Mouse (Mus musculus) MEL (cell line): ENCODE measurements at regions not wholly inside any gene's neighbourhood (a gene's known extent, or its start where the extent isn't known, plus 50 kb on each side); places are given as distances from the start of the nearest gene placed in this dataset.

Source experiments
- DNase-seq: peaks from one replicate; pipeline ENCODE4 v3.0.0; 2011; ENCODE audit warnings: low read depth, low spot score
- H3K27ac ChIP-seq: 2 replicates; pipeline ENCODE4 v1.5.1; 2012; ENCODE audit warnings: low read depth, mild to moderate bottlenecking, control low read depth, low read length, moderate library complexity; ENCODE audit not compliant: control insufficient read depth
- H3K27me3 ChIP-seq, 2 experiments: fragments of 150-350 bp in 1 of 2; sonication (generic) in 1 of 2; 2 replicates each; pipeline ENCODE4 v1.6.1; 2012; ENCODE audit warnings: low read length in 2 of 2, mild to moderate bottlenecking in 2 of 2, improper control_type of control experiment in 1 of 2, moderate library complexity in 1 of 2; ENCODE audit not compliant: insufficient read depth in 2 of 2, control insufficient read depth in 1 of 2
- H3K36me3 ChIP-seq, 2 experiments: 2 replicates each; pipeline ENCODE4 v1.6.1; 2012 to 2014; ENCODE audit warnings: low read length in 2 of 2, improper control_type of control experiment in 1 of 2, inconsistent platforms in 1 of 2, mild to moderate bottlenecking in 1 of 2; ENCODE audit not compliant: insufficient read depth in 2 of 2, control insufficient read depth in 1 of 2
- H3K4me1 ChIP-seq, 2 experiments: fragments of 150-350 bp in 1 of 2; sonication (generic) in 1 of 2; 2 replicates each; pipeline ENCODE4 v1.6.1; 2012; ENCODE audit warnings: low read length in 2 of 2, improper control_type of control experiment in 1 of 2, mild to moderate bottlenecking in 1 of 2; ENCODE audit not compliant: insufficient read depth in 2 of 2, control insufficient read depth in 1 of 2
- H3K4me3 ChIP-seq, 2 experiments: fragments of 150-350 bp in 1 of 2; sonication (generic) in 1 of 2; 2 replicates each; pipeline ENCODE4 v1.5.1; 2012; ENCODE audit warnings: low read depth in 2 of 2, low read length in 2 of 2, mild to moderate bottlenecking in 2 of 2, moderate library complexity in 2 of 2, control low read depth in 1 of 2, improper control_type of control experiment in 1 of 2; ENCODE audit not compliant: control insufficient read depth in 1 of 2, insufficient read depth in 1 of 2
- H3K79me2 ChIP-seq: 2 replicates; pipeline ENCODE4 v1.6.1; 2012; ENCODE audit warnings: mild to moderate bottlenecking, low read length, moderate library complexity; ENCODE audit not compliant: control insufficient read depth, poor library complexity, insufficient read depth
- H3K9ac ChIP-seq: 2 replicates; pipeline ENCODE4 v1.6.1; 2012; ENCODE audit warnings: low read depth, mild to moderate bottlenecking, control low read depth, low read length, moderate library complexity; ENCODE audit not compliant: control insufficient read depth, poor library complexity, severe bottlenecking
- H3K9me3 ChIP-seq: fragments of 150-350 bp; sonication (generic); replicated peaks from 2 replicates; pipeline ENCODE4 v1.6.1; 2012; ENCODE audit warnings: mild to moderate bottlenecking, low read length, improper control_type of control experiment, moderate library complexity; ENCODE audit not compliant: insufficient read depth
- CHD1 ChIP-seq: IDR thresholded peaks from 2 replicates; pipeline ENCODE4 v1.6.1; 2012; ENCODE audit warnings: low read depth, mild to moderate bottlenecking, inconsistent platforms, low read length, improper control_type of control experiment
- E2F4 ChIP-seq: IDR thresholded peaks from 2 replicates; pipeline ENCODE4 v1.6.1; 2011; ENCODE audit warnings: low read depth, low read length, improper control_type of control experiment, borderline replicate concordance
- ELF1 ChIP-seq: IDR thresholded peaks from 2 replicates; pipeline ENCODE4 v1.6.1; 2014; ENCODE audit warnings: low read depth, mild to moderate bottlenecking, inconsistent platforms, low read length, improper control_type of control experiment, moderate library complexity
- EP300 ChIP-seq, 2 experiments: IDR thresholded peaks; 2 replicates each; pipeline ENCODE4 v1.6.1; 2011; ENCODE audit warnings: improper control_type of control experiment in 2 of 2, low read length in 2 of 2, low read depth in 1 of 2, mild to moderate bottlenecking in 1 of 2
- ETS1 ChIP-seq: IDR thresholded peaks from 2 replicates; pipeline ENCODE4 v1.6.1; 2012; ENCODE audit warnings: low read depth, mild to moderate bottlenecking, inconsistent platforms, low read length, improper control_type of control experiment, moderate library complexity
- GABPA ChIP-seq: IDR thresholded peaks from 2 replicates; pipeline ENCODE4 v1.6.1; 2012; ENCODE audit warnings: low read depth, mild to moderate bottlenecking, inconsistent platforms, low read length, improper control_type of control experiment, moderate library complexity
- GATA1 ChIP-seq: IDR thresholded peaks from 2 replicates; pipeline ENCODE4 v1.6.1; 2011; ENCODE audit warnings: low read depth, low read length, improper control_type of control experiment
- JUND ChIP-seq: IDR thresholded peaks from 2 replicates; pipeline ENCODE4 v1.6.1; 2011; ENCODE audit warnings: low read depth, mild to moderate bottlenecking, improper control_type of control experiment, low read length
- MEF2A ChIP-seq: IDR thresholded peaks from 2 replicates; pipeline ENCODE4 v1.6.1; 2014; ENCODE audit warnings: low read depth, mild to moderate bottlenecking, inconsistent platforms, low read length, improper control_type of control experiment; ENCODE audit not compliant: poor library complexity, insufficient replicate concordance, severe bottlenecking; ENCODE audit errors: extremely low read depth
- MYB ChIP-seq: IDR thresholded peaks from 2 replicates; pipeline ENCODE4 v1.6.1; 2011; ENCODE audit warnings: mild to moderate bottlenecking, low read depth, low read length, improper control_type of control experiment
- MYC ChIP-seq: IDR thresholded peaks from 2 replicates; pipeline ENCODE4 v1.6.1; 2011; ENCODE audit warnings: low read depth, mild to moderate bottlenecking, low read length, improper control_type of control experiment, moderate library complexity
- POLR2A ChIP-seq, 2 experiments: IDR thresholded peaks; 2 replicates each; pipeline ENCODE4 v1.6.1; 2011 to 2012; ENCODE audit warnings: low read length in 2 of 2, mild to moderate bottlenecking in 2 of 2, control low read depth in 1 of 2, improper control_type of control experiment in 1 of 2, low read depth in 1 of 2, moderate library complexity in 1 of 2; ENCODE audit not compliant: control insufficient read depth in 1 of 2, insufficient read depth in 1 of 2, poor library complexity in 1 of 2
- POLR2AphosphoS5 ChIP-seq: IDR thresholded peaks from 2 replicates; pipeline ENCODE4 v1.6.1; 2012; ENCODE audit warnings: low read depth, borderline replicate concordance, mild to moderate bottlenecking, inconsistent platforms, low read length, moderate library complexity, mixed read lengths
- RAD21 ChIP-seq: IDR thresholded peaks from 2 replicates; pipeline ENCODE4 v1.6.1; 2011; ENCODE audit warnings: mild to moderate bottlenecking, low read depth, low read length, improper control_type of control experiment
- RCOR1 ChIP-seq: IDR thresholded peaks from 2 replicates; pipeline ENCODE4 v1.6.1; 2012; ENCODE audit warnings: low read depth, mild to moderate bottlenecking, inconsistent platforms, low read length, improper control_type of control experiment
- SIN3A ChIP-seq: IDR thresholded peaks from 2 replicates; pipeline ENCODE4 v1.6.1; 2012; ENCODE audit warnings: low read length, improper control_type of control experiment, inconsistent platforms
- TAL1 ChIP-seq: IDR thresholded peaks from 2 replicates; pipeline ENCODE4 v1.6.1; 2012; ENCODE audit warnings: mild to moderate bottlenecking, inconsistent platforms, low read length, moderate library complexity, mixed read lengths
- TCF12 ChIP-seq: IDR thresholded peaks from 2 replicates; pipeline ENCODE4 v1.6.1; 2014; ENCODE audit warnings: low read depth, mild to moderate bottlenecking, inconsistent platforms, low read length, improper control_type of control experiment, moderate library complexity
- ZC3H11A ChIP-seq: IDR thresholded peaks from 2 replicates; pipeline ENCODE4 v1.6.1; 2012; ENCODE audit warnings: low read depth, mild to moderate bottlenecking, inconsistent platforms, low read length, improper control_type of control experiment
- ZMIZ1 ChIP-seq: IDR thresholded peaks from 2 replicates; pipeline ENCODE4 v1.6.1; 2012; ENCODE audit warnings: low read depth, mild to moderate bottlenecking, inconsistent platforms, low read length, improper control_type of control experiment, moderate library complexity
- ZNF384 ChIP-seq: IDR thresholded peaks from 2 replicates; pipeline ENCODE4 v1.6.1; 2012; ENCODE audit warnings: low read depth, mild to moderate bottlenecking, inconsistent platforms, low read length, improper control_type of control experiment

DNA sequence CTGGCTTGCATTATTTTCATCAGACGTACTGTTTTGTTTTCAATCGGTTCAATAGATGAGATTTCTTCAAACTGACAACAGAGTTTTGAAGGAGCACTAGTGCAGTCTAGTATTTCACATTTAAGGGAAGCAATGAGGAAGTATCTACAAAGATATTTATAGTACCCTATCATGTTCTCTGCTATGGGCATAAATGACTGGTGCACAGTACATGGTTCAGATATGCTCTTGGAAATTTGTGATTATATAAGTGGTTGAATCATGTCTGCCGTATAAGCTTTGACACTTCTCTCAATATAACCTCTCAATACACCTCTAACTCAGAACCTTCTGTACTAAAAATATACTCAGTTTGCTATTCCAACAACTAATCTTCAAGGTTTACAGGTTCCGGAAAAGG, 1390.7 kb downstream of the Zpld1 start:
- TF ChIP-seq POLR2A (IDR thresholded peaks at IDR 0.05; ENCODE audit: control insufficient read depth in 1 of 2, insufficient read depth in 1 of 2, low read depth in 1 of 2, low read length in 2 of 2, poor library complexity in 1 of 2) (no peak), ETS1 (0 out of 2 replicates have a peak, but pooled peaks have one; percentile 13), RAD21 (no peak), MYB (no peak), ZMIZ1 (no peak), MEF2A (peak; percentile 70; the same call in 1 of the 2 replicates), EP300 (IDR thresholded peaks at IDR 0.05; ENCODE audit: low read depth in 1 of 2, low read length in 2 of 2) (0 out of 4 replicates have a peak, but pooled peaks have one; percentile 32 to 40), GATA1 (no peak)
- Histone ChIP-seq H3K9ac (no peak overlapping the region), H3K4me3 (no peak overlapping the region), H3K36me3 (peaks cover 0 to 13% of the 10 kb centered on the region in 2 experiments; a peak in 2 of 4 replicates), H3K9me3 (no peaks in the 10 kb centered on the region), H3K4me1 (peaks cover 3 to 11% of the 10 kb centered on the region in 2 experiments; a peak in 3 of 4 replicates), H3K79me2 (no peaks in the 10 kb centered on the region), H3K27me3 (no peaks in the 10 kb centered on the region), H3K27ac (no peak overlapping the region)
- DNase-seq = peak; percentile 39

DNA sequence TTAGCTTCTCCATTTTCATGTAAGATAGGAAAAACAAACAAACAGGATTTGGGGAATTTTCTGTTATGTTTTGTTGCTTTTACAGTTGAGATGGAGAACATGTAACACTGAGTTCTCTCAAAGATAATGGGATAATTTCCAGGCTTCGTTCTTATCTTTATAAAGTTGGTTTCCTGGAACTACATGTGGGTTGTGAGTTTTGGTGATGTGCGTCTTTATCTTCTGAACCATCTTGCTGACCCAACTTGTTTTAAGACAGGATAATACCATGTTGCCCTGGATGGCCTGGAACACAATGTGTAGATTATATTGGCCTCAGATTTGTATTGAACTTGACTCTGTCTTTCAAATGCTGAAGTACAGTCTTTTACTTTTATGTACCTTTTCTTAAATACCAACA, 1394.0 kb downstream of the Zpld1 start:
- DNase-seq = peak; percentile 54
- Histone ChIP-seq H3K9ac (no peak overlapping the region), H3K4me1 (peaks cover 3 to 11% of the 10 kb centered on the region in 2 experiments; a peak in 3 of 4 replicates), H3K27ac (peak overlapping the region; percentile 0; the same call in 1 of the 2 replicates), H3K4me3 (no peak overlapping the region), H3K27me3 (no peaks in the 10 kb centered on the region), H3K9me3 (no peaks in the 10 kb centered on the region), H3K79me2 (no peaks in the 10 kb centered on the region), H3K36me3 (peaks cover 0 to 13% of the 10 kb centered on the region in 2 experiments; a peak in 2 of 4 replicates)
- TF ChIP-seq POLR2AphosphoS5 (no peak), MEF2A (no peak), ETS1 (peak; percentile 55; the same call in 1 of the 2 replicates), ELF1 (no peak), JUND (no peak), MYB (peak; percentile 58; the same call in 1 of the 2 replicates), CHD1 (no peak), GABPA (no peak), ZNF384 (no peak), RCOR1 (peak; percentile 50), TAL1 (peak; percentile 19; the same call in 1 of the 2 replicates), E2F4 (no peak), SIN3A (peak; percentile 53), TCF12 (peak; percentile 90), EP300 (IDR thresholded peaks at IDR 0.05; ENCODE audit: low read depth in 1 of 2, low read length in 2 of 2) (peak; percentile 84 to 91), ZC3H11A (no peak), RAD21 (no peak), MYC (peak; percentile 47; the same call in 1 of the 2 replicates), GATA1 (peak; percentile 84)
